Mouse (Mus musculus) MEL (cell line): ENCODE results near the gene Bod1.

Experiments used
- CHD2 ChIP-seq: IDR thresholded peaks from 2 replicates; pipeline ENCODE4 v1.6.1; 2011; ENCODE audit warnings: low read length, improper control_type of control experiment
- CTCF ChIP-seq, 3 experiments: IDR thresholded peaks in 2 of 3; conservative IDR thresholded peaks in 1 of 3; 2 replicates each; pipeline ENCODE4 v1.5.1; 2011 to 2012; ENCODE audit warnings: low read length in 3 of 3, low read depth in 2 of 3, mild to moderate bottlenecking in 2 of 3, improper control_type of control experiment in 1 of 3, inconsistent platforms in 1 of 3, mixed read lengths in 1 of 3, moderate library complexity in 1 of 3; ENCODE audit not compliant: control insufficient read depth in 1 of 3, insufficient read depth in 1 of 3, poor library complexity in 1 of 3, severe bottlenecking in 1 of 3
- ELF1 ChIP-seq: IDR thresholded peaks from 2 replicates; pipeline ENCODE4 v1.6.1; 2014; ENCODE audit warnings: low read depth, mild to moderate bottlenecking, inconsistent platforms, low read length, improper control_type of control experiment, moderate library complexity
- KAT2A ChIP-seq: conservative IDR thresholded peaks from 2 replicates; pipeline ENCODE4 v1.6.1; 2012; ENCODE audit warnings: low read depth, low read length, improper control_type of control experiment, inconsistent platforms
- POLR2A ChIP-seq, 2 experiments: IDR thresholded peaks; 2 replicates each; pipeline ENCODE4 v1.6.1; 2011 to 2012; ENCODE audit warnings: low read length in 2 of 2, mild to moderate bottlenecking in 2 of 2, control low read depth in 1 of 2, improper control_type of control experiment in 1 of 2, low read depth in 1 of 2, moderate library complexity in 1 of 2; ENCODE audit not compliant: control insufficient read depth in 1 of 2, insufficient read depth in 1 of 2, poor library complexity in 1 of 2
- SIN3A ChIP-seq: IDR thresholded peaks from 2 replicates; pipeline ENCODE4 v1.6.1; 2012; ENCODE audit warnings: low read length, improper control_type of control experiment, inconsistent platforms
- SMC3 ChIP-seq: IDR thresholded peaks from 2 replicates; pipeline ENCODE4 v1.6.1; 2011; ENCODE audit warnings: low read depth, low read length, improper control_type of control experiment
- USF1 ChIP-seq: IDR thresholded peaks from 2 replicates; pipeline ENCODE4 v1.6.1; 2014; ENCODE audit warnings: low read depth, mild to moderate bottlenecking, inconsistent platforms, low read length, improper control_type of control experiment, moderate library complexity

DNA sequence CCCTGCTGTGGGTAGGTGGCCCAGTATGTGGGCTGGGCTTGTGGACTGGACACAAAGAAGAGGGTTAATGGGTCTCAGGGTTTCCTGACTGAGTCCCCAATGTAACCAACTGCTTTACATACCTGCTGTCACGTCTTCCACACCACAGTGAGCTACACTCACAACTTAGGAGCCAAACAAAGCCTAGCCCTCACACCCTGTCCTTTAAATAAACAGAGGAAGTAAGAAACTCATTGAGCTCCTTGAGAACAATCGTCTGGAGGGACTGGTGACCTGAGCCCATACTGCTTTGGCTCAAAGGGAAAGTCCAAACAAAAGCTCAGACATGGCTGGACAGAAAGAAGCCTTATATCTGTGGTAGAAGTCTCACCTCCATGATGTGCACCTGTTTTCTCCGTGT, 27.8 kb upstream of the Bod1 start:
- no peak for TF ChIP-seq CTCF (IDR thresholded peaks at IDR 0.05 in 2 of 3, conservative IDR thresholded peaks at IDR 0.05 in 1 of 3; ENCODE audit: control insufficient read depth in 1 of 3, insufficient read depth in 1 of 3, low read depth in 2 of 3, low read length in 3 of 3, poor library complexity in 1 of 3, severe bottlenecking in 1 of 3)
- TF ChIP-seq SMC3, result no peak
- TF ChIP-seq POLR2A (IDR thresholded peaks at IDR 0.05; ENCODE audit: control insufficient read depth in 1 of 2, insufficient read depth in 1 of 2, low read depth in 1 of 2, low read length in 2 of 2, poor library complexity in 1 of 2), result no peak
- no peak for TF ChIP-seq KAT2A
- no peak for TF ChIP-seq SIN3A
- TF ChIP-seq ELF1, result no peak
- no peak for TF ChIP-seq CHD2
- TF ChIP-seq USF1, result no peak
